Mouse (Mus musculus): Measurements from ENCODE around the gene Gm5155.
"Not testable (repeated sequence)": the region's sequence is repeated elsewhere in the genome, so short reads cannot be mapped to it uniquely, and the experiment has no call there.

The Gm5155 gene

DNA sequence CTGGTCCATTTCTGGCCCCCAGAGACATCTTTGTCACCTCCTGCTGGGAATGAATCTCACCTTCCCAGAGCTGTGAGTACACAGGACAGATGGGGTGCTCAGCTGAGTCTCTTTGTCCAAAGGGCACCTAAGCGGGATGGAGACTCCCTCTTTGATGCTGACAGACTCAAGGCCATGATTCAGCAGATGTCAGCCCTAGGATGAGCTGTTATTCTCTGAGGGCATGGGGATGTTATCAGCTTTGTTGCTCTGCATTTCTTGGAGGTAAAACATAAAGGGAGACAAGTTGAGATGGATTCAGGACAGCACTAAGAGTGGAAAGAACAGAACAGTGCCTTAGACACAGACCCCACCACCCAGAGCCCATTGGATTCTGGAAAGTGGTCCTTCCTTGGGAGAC lies at the start of gene Gm5155:
Gene Gm5155 (plus strand): TSS at position 301 of the 400 bp plus-strand sequence.
- DNase-seq: no peak

DNA sequence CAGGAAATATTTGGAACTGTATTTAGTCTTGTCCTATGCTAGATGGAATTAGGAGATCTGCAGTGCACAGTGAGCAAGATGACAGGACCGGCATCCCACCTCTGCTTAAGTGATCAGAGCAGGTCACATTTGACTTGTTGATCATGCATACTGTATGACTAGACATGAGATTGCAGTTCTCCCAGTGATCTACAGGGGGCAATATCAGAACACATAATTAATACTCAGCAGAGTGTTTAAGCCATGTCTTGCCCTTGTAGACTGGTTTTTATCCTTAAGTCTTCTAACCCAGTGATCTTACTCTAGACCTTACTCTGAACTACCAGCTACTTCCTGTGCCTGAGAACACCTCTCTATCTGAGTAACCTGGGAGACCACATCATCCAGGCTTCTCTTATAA lies 791 bp upstream of the Gm5155 start:
- DNase-seq: no peak

GRCm38 (mm10) chr7:17895341-17895740 lies 23.8 kb downstream of the Gm5155 start:
- DNase-seq: not testable (repeated sequence)

DNA sequence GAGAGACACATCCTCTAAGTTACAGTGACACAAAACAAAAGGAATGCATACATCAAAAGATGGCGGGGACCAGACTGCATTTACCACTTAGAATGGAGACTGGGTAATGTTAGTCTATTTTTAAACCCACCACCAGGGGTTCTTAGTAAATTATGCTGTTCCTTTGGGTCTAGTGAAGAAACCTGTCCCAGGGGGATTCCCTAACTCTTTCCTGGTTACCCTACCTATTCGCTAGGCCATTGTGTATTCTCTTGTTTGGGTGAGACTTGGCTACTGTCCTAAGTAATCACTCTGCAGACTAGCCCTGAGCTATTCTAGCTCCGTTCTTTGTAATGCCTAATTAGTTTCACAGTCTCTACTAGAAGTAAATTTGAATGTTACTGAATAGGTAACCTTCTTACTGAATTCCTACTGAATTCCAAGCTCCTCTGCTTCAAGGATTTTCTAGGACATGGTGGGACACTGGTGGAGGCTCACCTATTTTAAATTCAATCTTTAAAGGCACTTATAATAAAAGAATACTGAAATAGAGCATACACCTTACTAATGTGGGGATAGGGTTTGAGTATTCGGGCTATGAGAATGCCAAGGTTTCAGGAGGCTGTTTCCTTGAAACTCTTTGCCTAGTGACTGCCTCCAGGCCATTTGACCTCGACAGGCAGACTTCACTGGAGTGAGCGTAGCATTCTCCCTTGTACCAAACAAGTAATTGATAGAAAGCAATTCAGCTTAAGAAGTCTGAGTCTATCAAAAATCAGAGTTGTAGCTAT lies 31.8 kb downstream of the Gm5155 start:
- no peak for DNase-seq

Measured in thymus, postnatal 25 days (tissue).